Mouse (Mus musculus) liver, embryonic 14.5 days (tissue): ENCODE results near the gene 9230102O04Rik.

Experiments used
- CTCF ChIP-seq: IDR thresholded peaks from 2 replicates; pipeline ENCODE4 v1.5.1; 2016; ENCODE audit warnings: antibody characterized with exemption, low read depth, control low read depth
- EP300 ChIP-seq: IDR thresholded peaks from 2 replicates; pipeline ENCODE4 v1.6.1; 2016; ENCODE audit warnings: antibody characterized with exemption, low read depth

- peak; percentile 81 for TF ChIP-seq CTCF
- no peak for TF ChIP-seq EP300
Measured at GRCm38 (mm10) chr2:9879493-9879892, 9.8 kb downstream of the 9230102O04Rik start.
